Mouse (Mus musculus) heart, embryonic 12.5 days (tissue): ENCODE data around the gene Ralgapa2. TPM values are rescaled to one million over a fixed set of nuclear protein-coding genes. Genes with fewer than 3 reads are reported as not detected.

Source experiments
- ATAC-seq: fragments of 200-750 bp; cut with Nextera tagmentation; 2 replicates; pipeline ENCODE4 v1.8.0; 2017; ENCODE audit warnings: moderate TSS enrichment, moderate library complexity; ENCODE audit not compliant: insufficient number of reproducible peaks, low FRiP score
- H3K27ac ChIP-seq: fragments of 300-500 bp; sonication (generic); 2 replicates; pipeline ENCODE4 v1.5.1; 2016; ENCODE audit warnings: mild to moderate bottlenecking, moderate library complexity; ENCODE audit not compliant: poor library complexity, severe bottlenecking
- H3K27me3 ChIP-seq: fragments of 300-500 bp; sonication (generic); replicated peaks from 2 replicates; pipeline ENCODE4 v1.6.1; 2016; ENCODE audit warnings: mild to moderate bottlenecking, moderate library complexity
- H3K36me3 ChIP-seq: fragments of 300-500 bp; sonication (generic); 2 replicates; pipeline ENCODE4 v1.6.1; 2016; ENCODE audit warnings: mild to moderate bottlenecking, moderate library complexity
- H3K4me1 ChIP-seq: fragments of 300-500 bp; sonication (generic); replicated peaks from 2 replicates; pipeline ENCODE4 v1.6.1; 2016; ENCODE audit warnings: mild to moderate bottlenecking
- H3K4me2 ChIP-seq: fragments of 300-500 bp; sonication (generic); 2 replicates; pipeline ENCODE4 v1.6.1; 2016; ENCODE audit warnings: mild to moderate bottlenecking, moderate library complexity
- H3K4me3 ChIP-seq: fragments of 300-500 bp; sonication (generic); 2 replicates; pipeline ENCODE4 v1.5.1; 2016; ENCODE audit warnings: mild to moderate bottlenecking
- H3K9ac ChIP-seq: fragments of 300-500 bp; sonication (generic); 2 replicates; pipeline ENCODE4 v1.6.1; 2016; ENCODE audit warnings: mild to moderate bottlenecking, moderate library complexity
- H3K9me3 ChIP-seq: fragments of 300-500 bp; sonication (generic); replicated peaks from 2 replicates; pipeline ENCODE4 v1.6.1; 2016; ENCODE audit warnings: mild to moderate bottlenecking, moderate library complexity
- WGBS: fragments of 180-500 bp; shearing (Covaris S2); methylation state at CpG from one replicate; pipeline ENCODE4 v1.1.7; 2016; 5-methylcytosine and 5-hydroxymethylcytosine counted together
- polyA plus RNA-seq: library from polyadenylated mRNA; unstranded; fragments of >200 nt; fragmentation: Nextera tagmentation; extraction: Ambion mirVana; gene quantifications from 2 replicates; pipeline ENCODE4 v1.2.1, GENCODE M21; 2016

Ralgapa2 gene
- polyA plus RNA-seq, 1 experiment from 2014 or later, result 11.3 TPM

GRCm38 (mm10) chr2:146532493-146532892 lies 20.3 kb upstream of the Ralgapa2 start:
- Histone ChIP-seq H3K4me1 (peaks cover 21% of the 10 kb centered on the region), H3K27me3 (no peaks in the 10 kb centered on the region), H3K9me3 (no peaks in the 10 kb centered on the region), H3K9ac (no peak overlapping the region), H3K4me2 (no peak overlapping the region), H3K4me3 (no peak overlapping the region), H3K36me3 (no peaks in the 10 kb centered on the region), H3K27ac (no peak overlapping the region)
- no peak for ATAC-seq
- WGBS, result 81% methylated on average over 3 of the region's 3 CpGs

GRCm38 (mm10) chr2:146525483-146525882 lies 13.3 kb upstream of the Ralgapa2 start:
- Histone ChIP-seq H3K9me3 (no peaks in the 10 kb centered on the region), H3K27me3 (no peaks in the 10 kb centered on the region), H3K4me3 (no peak overlapping the region), H3K36me3 (no peaks in the 10 kb centered on the region), H3K4me2 (no peak overlapping the region), H3K4me1 (no peaks in the 10 kb centered on the region), H3K9ac (no peak overlapping the region), H3K27ac (no peak overlapping the region)
- 42% methylated on average over 2 of the region's 2 CpGs for WGBS
- no peak for ATAC-seq

DNA sequence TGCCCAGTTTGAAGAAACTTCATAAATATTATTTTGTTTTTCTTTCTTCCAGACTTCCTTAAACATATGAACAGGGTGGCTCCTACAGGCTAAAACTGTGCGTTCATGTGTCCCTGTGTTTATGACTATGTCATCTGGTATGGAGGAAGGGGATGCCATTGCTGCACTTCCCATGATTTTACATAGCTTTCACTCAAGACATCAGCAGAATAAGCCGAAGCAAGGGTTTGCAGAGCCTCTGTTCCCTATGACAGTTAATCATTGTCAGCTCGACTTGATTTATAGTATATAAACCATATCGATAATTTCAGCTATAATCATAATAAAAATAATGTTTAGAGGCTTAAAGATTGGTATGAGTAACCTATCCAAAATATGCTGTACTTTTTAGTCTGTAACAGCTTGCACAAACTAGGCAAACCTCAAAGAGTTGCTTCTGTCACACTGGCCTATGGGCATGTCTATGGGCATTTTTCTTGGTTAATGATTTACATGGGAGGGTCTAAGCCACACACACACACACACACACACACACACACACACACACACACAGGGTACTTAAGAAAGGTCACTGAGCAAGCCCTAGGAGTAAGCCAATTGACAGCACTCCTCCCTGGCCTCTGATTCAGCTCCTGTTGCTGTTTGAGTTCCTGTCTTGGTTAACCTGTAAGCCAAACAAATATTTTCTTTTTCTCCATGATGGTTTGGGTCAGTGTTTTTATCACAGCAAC lies 12.7 kb upstream of the Ralgapa2 start:
- WGBS, result 83% methylated on average over 4 of the region's 4 CpGs

GRCm38 (mm10) chr2:146516894-146517293 lies 4.8 kb upstream of the Ralgapa2 start:
- H3K9ac ChIP-seq, result no peak overlapping the region
- H3K4me1 ChIP-seq, result 0 out of 2 replicates have a peak, but pooled peaks cover 3% of the 10 kb centered on the region
- 74% methylated on average over 2 of the region's 2 CpGs for WGBS
- H3K36me3 ChIP-seq, result no peaks in the 10 kb centered on the region
- no peaks in the 10 kb centered on the region for H3K9me3 ChIP-seq
- no peak overlapping the region for H3K27ac ChIP-seq
- H3K4me2 ChIP-seq, result no peak overlapping the region
- H3K27me3 ChIP-seq, result no peaks in the 10 kb centered on the region
- ATAC-seq, result no peak
- no peak overlapping the region for H3K4me3 ChIP-seq

More for the DNA sequence above, 12.7 kb upstream of the Ralgapa2 start:
- no peak overlapping the region for H3K4me2 ChIP-seq
- no peaks in the 10 kb centered on the region for H3K36me3 ChIP-seq
- H3K4me3 ChIP-seq, result no peak overlapping the region
- H3K9ac ChIP-seq, result no peak overlapping the region
- no peaks in the 10 kb centered on the region for H3K9me3 ChIP-seq
- H3K27me3 ChIP-seq, result no peaks in the 10 kb centered on the region
- H3K27ac ChIP-seq, result no peak overlapping the region
- H3K4me1 ChIP-seq, result no peaks in the 10 kb centered on the region
- no peak for ATAC-seq

DNA sequence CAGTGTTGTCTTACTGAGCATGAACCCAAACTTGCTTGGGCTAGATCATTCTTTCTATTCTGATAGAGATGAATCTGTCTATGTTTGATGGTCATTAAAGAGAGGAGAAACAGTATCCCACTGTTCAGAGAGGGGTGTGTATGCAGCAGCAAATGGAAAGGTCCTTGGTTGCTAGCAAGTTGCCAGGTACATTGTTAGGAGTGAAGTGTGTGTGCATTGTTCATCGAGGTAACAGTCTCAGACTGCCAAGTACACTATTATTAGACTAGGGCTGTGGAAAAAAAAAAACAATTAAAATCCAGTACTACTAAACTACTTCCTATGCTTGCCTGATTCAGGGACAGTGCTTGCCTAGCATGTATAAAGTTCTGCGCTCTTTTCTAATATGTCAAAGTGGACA lies 2.9 kb upstream of the Ralgapa2 start:
- Histone ChIP-seq H3K9ac (no peak overlapping the region), H3K4me1 (peaks cover 7% of the 10 kb centered on the region; the same call in 1 of the 2 replicates), H3K4me2 (no peak overlapping the region), H3K9me3 (no peaks in the 10 kb centered on the region), H3K27me3 (no peaks in the 10 kb centered on the region), H3K27ac (no peak overlapping the region), H3K4me3 (no peak overlapping the region), H3K36me3 (no peaks in the 10 kb centered on the region)
- WGBS, result 72% methylated on average over 2 of the region's 2 CpGs
- no peak for ATAC-seq

DNA sequence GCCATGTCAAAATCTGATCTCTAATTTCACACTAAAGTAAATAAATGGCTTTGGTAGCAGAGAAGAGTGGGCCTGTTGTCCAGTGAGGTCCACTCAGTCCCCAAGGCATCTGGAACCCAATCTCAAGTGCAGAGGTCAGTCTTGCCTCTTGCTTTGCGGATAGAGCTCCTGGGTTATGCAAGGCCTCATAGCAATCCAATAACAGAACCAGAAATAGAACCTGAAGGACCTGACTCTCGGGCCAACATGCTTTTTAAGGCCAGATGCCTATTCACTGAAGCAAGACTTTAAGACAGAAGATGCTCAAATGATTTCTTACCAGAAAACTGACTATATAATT lies 407 bp upstream of the Ralgapa2 start:
- H3K9ac ChIP-seq, result no peak overlapping the region
- no peak overlapping the region for H3K27ac ChIP-seq
- no peaks in the 10 kb centered on the region for H3K27me3 ChIP-seq
- H3K4me3 ChIP-seq, result no peak overlapping the region
- peaks cover 10% of the 10 kb centered on the region for H3K4me1 ChIP-seq
- peak overlapping the region; percentile 49; the same call in 1 of the 2 replicates for H3K4me2 ChIP-seq
- WGBS, result 54% methylated on average over 2 of the region's 2 CpGs
- no peaks in the 10 kb centered on the region for H3K36me3 ChIP-seq
- H3K9me3 ChIP-seq, result no peaks in the 10 kb centered on the region
- ATAC-seq, result no peak

- Histone ChIP-seq H3K4me2 (peak overlapping the region; percentile 79), H3K36me3 (no peaks in the 10 kb centered on the region), H3K27ac (peak overlapping the region; percentile 64), H3K4me1 (peaks cover 10% of the 10 kb centered on the region), H3K9ac (peak overlapping the region; percentile 86), H3K27me3 (no peaks in the 10 kb centered on the region), H3K4me3 (peak overlapping the region; percentile 86), H3K9me3 (no peaks in the 10 kb centered on the region)
- ATAC-seq, result no peak; the same call in 1 of the 2 replicates
- WGBS, result 0% methylated on average over 21 of the region's 22 CpGs
Observed at GRCm38 (mm10) chr2:146511401-146511865, 711 bp downstream of the Ralgapa2 start.

DNA sequence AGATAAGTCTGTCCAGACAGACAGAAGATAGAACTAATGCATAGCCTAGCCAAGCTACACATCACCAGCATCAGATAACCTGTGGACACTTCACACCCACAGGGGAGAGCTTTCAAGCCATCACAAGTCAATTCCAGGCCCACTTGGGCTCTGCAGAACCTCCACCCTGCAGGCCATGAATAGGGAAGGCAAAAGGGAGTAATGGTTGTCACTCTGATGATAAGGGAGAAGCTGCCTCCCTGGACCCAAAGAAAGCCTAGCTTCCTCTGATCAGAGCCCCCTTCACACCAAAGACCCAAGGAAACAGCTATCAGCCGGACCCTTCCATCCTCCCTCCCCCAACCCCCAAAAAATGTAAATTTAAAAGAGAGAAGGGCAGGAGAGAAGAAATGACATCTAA lies 1.4 kb downstream of the Ralgapa2 start:
- 10% methylated on average over 1 of the region's 1 CpGs for WGBS
- Histone ChIP-seq H3K9me3 (no peaks in the 10 kb centered on the region), H3K27me3 (no peaks in the 10 kb centered on the region), H3K4me2 (peak overlapping the region; percentile 79), H3K27ac (no peak overlapping the region), H3K36me3 (no peaks in the 10 kb centered on the region), H3K4me1 (peaks cover 10% of the 10 kb centered on the region), H3K4me3 (peak overlapping the region; percentile 86), H3K9ac (no peak overlapping the region; the same call in 1 of the 2 replicates)
- ATAC-seq, result no peak

GRCm38 (mm10) chr2:146502578-146503311 lies 9.4 kb downstream of the Ralgapa2 start:
- peak; percentile 67; the same call in 1 of the 2 replicates for ATAC-seq
- 58% methylated on average over 9 of the region's 9 CpGs for WGBS
- no peaks in the 10 kb centered on the region for H3K27me3 ChIP-seq
- H3K4me1 ChIP-seq, result peaks cover 41% of the 10 kb centered on the region
- H3K4me3 ChIP-seq, result no peak overlapping the region
- peak overlapping the region; percentile 4; the same call in 1 of the 2 replicates for H3K4me2 ChIP-seq
- H3K9me3 ChIP-seq, result no peaks in the 10 kb centered on the region
- no peak overlapping the region for H3K9ac ChIP-seq
- H3K36me3 ChIP-seq, result no peaks in the 10 kb centered on the region
- peak overlapping the region; percentile 57 for H3K27ac ChIP-seq

DNA sequence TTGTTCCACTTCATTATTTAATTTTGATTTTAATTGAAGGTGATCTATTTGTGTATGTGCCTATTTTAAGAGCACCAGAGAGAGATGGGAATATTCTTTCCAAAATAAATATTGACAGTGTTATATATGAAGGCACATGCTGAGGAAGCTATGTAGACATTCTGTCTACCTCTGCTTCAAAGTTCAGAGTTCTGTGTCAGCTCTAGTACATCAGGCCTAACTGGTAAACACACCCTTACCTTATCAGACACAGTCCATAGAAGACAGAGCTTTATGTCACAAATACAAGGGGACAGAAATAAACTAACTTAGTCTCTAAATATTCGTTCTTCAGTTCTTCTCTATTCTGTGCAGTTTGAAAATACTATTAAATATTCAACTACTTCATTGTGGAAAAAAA lies 12.1 kb downstream of the Ralgapa2 start:
- no peak overlapping the region for H3K4me2 ChIP-seq
- H3K27ac ChIP-seq, result no peak overlapping the region
- H3K9ac ChIP-seq, result no peak overlapping the region
- WGBS, result 84% methylated on average over 1 of the region's 1 CpGs
- ATAC-seq, result no peak
- peaks cover 42% of the 10 kb centered on the region for H3K4me1 ChIP-seq
- no peaks in the 10 kb centered on the region for H3K9me3 ChIP-seq
- no peak overlapping the region for H3K4me3 ChIP-seq
- no peaks in the 10 kb centered on the region for H3K36me3 ChIP-seq
- no peaks in the 10 kb centered on the region for H3K27me3 ChIP-seq

GRCm38 (mm10) chr2:146499111-146499510 lies 13.0 kb downstream of the Ralgapa2 start:
- no peaks in the 10 kb centered on the region for H3K27me3 ChIP-seq
- no peak overlapping the region for H3K4me2 ChIP-seq
- no peaks in the 10 kb centered on the region for H3K9me3 ChIP-seq
- no peak overlapping the region for H3K9ac ChIP-seq
- H3K27ac ChIP-seq, result no peak overlapping the region
- H3K4me3 ChIP-seq, result no peak overlapping the region
- 74% methylated on average over 1 of the region's 1 CpGs for WGBS
- H3K4me1 ChIP-seq, result peaks cover 42% of the 10 kb centered on the region
- H3K36me3 ChIP-seq, result no peaks in the 10 kb centered on the region
- no peak for ATAC-seq
